Mouse (Mus musculus): ENCODE results near the gene Zwilch. TPM values are rescaled to one million over a fixed set of nuclear protein-coding genes. Genes with fewer than 3 reads are reported as not detected.
"Not testable (repeated sequence)": the region's sequence is repeated elsewhere in the genome, so short reads cannot be mapped to it uniquely, and the experiment has no call there.

Zwilch gene
- 1 to 10 TPM; 2.2 to 3.1 TPM for total RNA-seq (2021)
- long read RNA-seq, partial matches to known transcripts = 0 of 2 reads
- long read RNA-seq, other reads (novel, unspliced or antisense) = 0 of 2 reads

DNA sequence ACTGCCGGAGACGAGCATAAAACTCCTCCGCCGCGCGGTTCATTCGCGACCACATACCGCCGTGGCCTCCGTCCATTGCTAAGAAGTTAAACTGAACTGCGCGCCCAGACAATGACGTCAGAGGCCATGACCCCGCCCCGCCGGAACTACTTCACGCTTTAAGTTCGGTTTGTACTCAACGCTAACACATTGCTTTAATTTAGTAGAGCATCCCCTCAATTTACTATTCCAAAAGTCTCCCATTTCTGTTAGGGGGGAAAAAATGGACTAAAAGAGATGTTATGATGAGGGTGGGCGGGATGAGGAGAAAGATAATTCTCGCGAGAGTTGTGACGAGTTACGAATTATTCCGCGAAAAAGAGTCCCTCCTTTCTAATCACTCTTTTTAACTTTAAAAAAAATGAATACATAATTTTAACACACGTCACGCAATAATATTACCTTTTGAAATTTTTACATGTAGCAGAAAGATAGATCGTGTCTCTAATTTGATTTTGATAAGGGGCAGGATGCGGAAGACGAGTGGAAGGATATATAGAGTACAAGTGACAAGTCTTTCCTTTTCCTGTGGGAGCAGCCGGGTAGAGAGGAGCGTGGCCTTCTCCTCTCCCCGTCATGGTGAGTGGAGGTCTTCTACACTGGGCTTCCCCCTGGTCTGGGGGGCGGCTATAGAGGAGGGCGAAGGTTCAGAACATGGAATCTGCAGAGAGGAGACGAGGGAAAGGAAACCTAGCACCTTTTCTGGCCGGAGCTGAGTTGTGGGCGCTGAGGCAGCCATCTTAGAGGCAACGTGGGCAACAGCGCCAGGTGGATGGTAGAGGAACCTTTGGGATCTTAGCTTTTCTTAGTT lies at the start of gene Zwilch, which contains the start of gene Rpl4:
Gene Zwilch, minus strand, starts transcription at position 289 of the 850 bp plus-strand sequence.
Gene Rpl4, plus strand, starts transcription at position 560 of the 850 bp plus-strand sequence.
- DNase-seq (ENCODE audit: low spot score in 2 of 2) = peak; percentile 75 to 87

DNA sequence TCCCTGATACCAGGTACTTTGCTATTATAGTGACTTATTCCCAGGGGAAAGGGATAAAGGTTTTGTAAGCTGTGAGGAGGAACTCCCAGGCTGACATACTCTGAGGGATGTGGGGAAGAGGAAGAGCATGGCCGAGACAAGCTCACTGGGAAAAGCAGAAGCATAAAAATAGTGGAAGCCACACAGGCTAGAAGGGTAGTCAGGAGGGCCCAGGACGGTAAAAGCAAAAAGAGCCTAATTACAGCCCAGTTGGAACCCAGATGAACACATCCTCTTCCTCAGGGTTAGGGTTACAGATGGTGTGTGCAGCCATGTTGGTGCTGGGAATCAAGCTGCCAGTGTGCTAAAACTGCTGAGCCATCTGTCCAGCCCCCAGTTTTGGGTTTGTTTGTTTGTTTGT lies 49.2 kb upstream of the Zwilch start:
- no peak for DNase-seq (ENCODE audit: low spot score in 2 of 2)

DNA sequence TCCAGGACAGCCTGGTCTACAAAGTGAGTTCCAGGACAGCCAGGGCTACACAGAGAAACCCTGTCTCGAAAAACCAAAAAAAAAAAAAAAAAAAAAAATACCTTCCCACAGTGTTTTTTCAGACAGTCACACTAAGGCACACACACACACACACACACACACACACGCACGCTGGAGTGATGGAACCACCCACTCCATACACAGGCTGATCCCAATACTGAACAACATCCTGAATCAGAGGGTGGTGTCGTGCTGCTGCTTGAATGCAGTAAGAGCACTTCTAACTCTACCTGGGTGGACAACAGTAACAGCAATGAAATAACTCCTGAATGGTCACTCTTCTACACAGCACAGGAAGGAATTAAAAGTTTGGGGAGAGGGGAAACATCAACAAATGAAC lies 48.6 kb upstream of the Zwilch start:
- peak in 1 of 2 experiments; percentile 71 for DNase-seq (ENCODE audit: low spot score in 2 of 2)

DNA sequence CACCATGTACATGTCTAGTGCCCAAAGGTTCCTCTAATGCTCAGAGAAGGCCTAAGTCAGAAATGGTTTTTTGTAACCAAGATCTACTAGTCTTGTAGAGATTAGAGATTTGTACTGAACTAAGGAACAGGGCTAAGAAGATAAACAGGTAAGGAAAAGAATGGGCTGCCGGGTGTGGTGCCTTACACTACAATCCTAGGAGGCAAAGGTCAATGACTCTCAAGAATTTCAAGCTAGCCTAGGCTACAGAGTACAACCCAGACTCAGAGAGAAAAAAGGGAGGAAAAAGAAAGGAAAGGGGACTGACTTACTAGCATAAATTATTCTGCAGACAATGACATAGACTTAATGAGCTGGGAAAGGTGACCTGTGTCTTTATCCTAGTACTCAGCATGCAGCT lies 47.7 kb upstream of the Zwilch start:
- DNase-seq (ENCODE audit: low spot score in 2 of 2) = no peak

DNA sequence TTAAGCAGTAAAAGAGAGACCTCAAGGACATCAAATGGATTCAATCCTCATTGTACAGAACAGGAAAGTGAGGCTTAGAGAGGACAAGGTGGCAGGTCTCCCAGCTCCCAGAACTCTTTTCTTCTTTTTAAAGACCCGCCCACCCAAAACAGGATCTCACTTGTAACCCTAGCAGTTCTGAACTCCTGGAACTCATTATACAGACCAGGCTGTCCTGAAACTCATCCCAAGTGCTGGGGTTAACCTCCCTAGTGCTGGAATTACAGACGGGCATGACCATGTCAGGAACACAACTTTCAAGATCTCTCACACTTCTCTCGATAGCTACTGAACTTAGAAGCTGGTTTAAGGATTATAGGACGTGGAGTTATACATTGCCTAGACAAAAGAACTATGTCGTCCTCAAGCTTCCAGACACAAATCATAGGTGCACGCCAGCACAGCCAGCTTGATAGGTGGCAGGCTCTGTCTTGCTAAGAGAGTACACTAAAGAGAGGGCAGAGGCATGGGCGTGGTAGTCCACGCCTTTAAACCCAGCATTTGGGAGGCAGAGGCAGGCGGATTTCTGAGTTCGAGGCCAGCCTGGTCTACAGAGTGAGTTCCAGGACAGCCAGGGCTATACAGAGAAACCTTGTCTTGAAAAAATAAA lies 47.0 kb upstream of the Zwilch start:
- no peak for DNase-seq (ENCODE audit: low spot score in 2 of 2)

DNA sequence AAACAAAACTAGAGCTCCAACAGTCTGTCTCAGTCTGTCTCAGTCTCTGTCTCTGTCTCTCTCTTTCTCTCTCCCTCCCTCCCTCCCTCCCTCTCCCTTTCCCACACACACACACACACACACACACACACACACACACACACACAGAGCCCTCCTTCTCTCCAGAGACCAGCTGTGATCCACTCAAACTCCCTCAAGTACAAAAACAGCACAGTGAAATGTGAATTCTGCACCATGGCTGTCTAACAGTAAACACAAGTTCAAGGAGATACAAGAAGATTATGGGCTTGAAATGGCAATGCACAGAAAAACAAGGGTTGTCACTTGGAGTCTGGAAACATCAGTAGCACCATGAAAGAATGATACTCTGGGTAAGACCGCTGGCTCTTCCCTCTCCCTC lies 46.4 kb upstream of the Zwilch start:
- DNase-seq (ENCODE audit: low spot score in 2 of 2) = no peak

DNA sequence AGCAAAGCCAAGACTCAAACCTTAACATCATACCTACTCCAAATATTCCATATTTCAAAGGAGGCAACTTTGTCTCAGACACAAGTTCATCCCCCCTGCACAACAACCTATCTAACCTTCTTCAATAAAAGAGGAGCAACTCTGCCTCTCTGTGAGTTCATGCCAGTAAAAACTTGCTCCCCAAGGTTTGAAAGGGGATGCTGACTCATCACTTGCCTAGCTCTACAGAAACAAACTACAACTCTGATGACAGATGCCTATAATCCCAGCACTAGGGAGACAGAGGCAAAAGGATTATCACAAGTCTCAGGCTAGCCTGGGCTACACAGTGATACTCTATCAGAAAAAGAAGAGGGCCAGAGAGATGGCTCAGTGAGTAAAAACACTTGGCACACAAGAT lies 45.0 kb upstream of the Zwilch start:
- DNase-seq (ENCODE audit: low spot score in 2 of 2) = no peak

DNA sequence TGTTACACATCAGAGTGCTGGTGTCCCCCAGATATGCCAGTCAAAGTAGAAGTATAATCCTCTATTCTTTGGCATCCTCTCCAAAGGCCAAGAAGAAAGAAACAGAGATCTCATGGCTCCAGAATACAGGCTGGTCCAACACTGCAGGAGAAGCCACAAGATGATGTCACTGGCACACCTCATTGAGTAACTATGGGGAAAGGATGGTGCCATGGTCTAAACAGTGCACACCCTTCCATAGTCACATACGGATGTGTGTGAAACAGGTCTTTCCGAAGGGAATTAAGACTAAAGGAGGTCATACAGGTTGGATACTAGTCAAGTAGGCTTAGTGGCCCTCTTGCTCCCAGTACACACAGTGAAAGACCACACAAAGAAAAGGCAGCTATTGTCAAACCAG lies 43.7 kb upstream of the Zwilch start:
- DNase-seq (ENCODE audit: low spot score in 2 of 2) = no peak

DNA sequence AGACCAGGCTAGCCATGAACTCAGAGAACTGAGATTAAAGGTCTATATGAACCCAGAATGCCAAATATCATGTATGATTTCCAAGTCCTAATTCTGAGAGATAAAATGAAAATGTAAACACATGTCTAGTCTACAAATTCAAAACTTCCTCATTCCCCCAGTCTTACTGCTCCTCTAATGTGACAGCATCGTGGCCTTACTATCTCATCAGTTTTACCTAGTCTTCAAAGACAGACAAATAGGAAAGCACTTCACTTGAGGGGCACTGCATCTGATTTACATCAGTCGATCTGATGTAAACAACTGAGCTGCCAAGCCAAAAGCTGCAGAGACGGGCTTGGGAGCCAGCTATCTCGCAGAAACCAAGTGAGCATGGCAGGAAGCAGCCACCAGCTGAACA lies 43.2 kb upstream of the Zwilch start:
- DNase-seq (ENCODE audit: low spot score in 2 of 2) = no peak

DNA sequence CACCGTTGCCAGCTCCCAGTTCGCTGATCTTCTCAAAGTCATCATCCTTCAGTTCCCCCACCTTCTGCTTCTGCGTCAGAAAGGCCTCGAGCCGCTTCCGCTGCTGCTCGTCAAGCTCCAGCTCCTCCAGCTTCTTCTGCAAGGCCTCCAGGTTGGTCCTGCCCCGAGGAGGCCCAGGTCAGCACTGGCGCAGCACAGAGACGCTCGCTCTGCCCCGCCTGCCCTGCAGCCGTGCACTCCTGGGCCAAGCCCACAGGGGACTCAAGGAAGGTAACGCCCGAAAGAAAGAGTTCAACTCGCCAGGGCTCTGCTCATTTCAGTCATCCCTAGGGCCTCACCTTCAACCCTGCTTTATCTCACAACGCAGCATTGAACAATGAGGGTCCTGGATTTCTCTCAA lies 41.5 kb upstream of the Zwilch start:
- no peak for DNase-seq (ENCODE audit: low spot score in 2 of 2)

DNA sequence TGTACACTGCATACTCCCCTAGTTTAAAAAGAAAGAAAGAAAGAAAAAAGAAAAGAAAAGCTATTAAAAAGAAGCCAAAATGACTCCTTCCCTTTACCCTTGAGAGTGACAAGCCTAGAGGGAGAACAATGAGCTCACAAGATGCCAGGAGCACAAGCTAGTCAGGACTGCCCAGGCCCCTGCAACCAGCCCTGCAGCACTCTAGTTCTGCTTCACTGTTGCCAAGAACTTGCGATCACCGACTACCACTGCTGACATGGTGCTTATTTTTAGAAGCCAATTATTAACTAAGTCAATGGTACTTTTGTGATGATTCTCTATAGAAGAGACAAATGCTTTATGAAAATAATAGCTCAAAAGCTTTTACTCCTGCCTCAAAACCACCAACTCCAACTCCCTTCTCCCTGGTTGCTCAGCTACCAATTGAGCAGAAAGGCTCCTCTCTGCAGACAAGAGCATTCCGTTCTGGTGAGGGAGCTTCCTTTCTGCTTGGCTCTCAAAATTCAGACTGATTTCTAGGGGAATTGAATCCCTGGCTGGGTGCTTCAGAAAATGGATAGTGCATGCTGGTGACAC lies 34.7 kb upstream of the Zwilch start:
- peak in 1 of 2 experiments; percentile 51 for DNase-seq (ENCODE audit: low spot score in 2 of 2)

DNA sequence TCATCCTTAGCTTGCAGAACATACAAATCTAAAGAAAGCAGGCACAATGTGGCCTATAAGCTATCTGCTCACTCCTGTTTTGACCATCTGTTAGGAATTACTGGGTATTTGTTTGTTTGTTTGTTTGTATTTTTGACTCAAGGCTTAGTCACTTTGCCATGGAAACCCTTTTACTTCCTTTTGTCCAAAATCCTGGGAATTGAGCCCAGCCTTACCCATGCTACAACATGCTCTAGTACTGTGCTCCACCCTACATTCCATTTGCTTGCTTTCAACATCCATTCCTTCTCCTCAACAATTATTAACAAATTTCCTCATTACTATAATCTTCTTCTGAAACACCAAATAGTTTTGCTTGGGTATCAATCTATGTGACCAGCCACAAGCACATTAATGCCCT lies 30.0 kb upstream of the Zwilch start:
- no peak for DNase-seq (ENCODE audit: low spot score in 2 of 2)

DNA sequence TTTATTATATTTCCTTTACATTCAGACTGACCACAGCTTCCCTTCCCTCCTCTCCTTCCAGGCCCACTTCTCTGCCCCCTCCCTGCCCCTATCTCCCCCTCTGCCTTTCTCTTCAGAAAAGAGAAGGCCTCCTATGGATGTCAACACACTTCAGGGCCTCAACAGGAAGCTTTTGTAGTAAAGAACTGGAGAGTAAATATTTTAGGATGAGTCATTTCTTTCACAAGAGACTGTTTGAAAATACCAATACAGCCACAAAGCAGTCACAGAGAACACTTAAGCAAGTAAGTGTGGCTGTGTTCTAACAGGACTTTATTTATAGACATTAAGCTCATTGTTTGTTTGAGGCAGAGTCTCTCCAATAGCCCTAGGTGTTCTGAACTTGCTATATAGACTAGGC lies 29.4 kb upstream of the Zwilch start:
- DNase-seq (ENCODE audit: low spot score in 2 of 2) = no peak

DNA sequence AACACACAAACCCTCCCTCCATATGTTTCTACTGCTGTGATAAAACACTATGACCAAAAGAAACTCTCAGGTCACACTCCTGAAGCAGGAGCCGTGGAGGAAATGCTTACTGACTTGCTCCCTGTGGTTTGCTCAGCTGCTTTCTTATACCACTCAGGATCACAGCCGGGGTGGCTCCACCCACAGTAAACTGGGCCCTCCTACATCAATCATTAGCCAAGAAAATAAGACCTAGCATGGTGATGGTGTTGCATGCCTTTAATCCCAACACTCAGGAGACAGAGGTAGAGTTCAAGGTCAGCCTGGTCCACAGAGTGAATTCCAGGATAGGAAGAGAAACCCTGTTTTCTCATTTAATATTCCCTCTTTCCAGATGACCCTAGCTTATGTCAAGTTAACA lies 27.0 kb upstream of the Zwilch start:
- DNase-seq (ENCODE audit: low spot score in 2 of 2) = no peak

DNA sequence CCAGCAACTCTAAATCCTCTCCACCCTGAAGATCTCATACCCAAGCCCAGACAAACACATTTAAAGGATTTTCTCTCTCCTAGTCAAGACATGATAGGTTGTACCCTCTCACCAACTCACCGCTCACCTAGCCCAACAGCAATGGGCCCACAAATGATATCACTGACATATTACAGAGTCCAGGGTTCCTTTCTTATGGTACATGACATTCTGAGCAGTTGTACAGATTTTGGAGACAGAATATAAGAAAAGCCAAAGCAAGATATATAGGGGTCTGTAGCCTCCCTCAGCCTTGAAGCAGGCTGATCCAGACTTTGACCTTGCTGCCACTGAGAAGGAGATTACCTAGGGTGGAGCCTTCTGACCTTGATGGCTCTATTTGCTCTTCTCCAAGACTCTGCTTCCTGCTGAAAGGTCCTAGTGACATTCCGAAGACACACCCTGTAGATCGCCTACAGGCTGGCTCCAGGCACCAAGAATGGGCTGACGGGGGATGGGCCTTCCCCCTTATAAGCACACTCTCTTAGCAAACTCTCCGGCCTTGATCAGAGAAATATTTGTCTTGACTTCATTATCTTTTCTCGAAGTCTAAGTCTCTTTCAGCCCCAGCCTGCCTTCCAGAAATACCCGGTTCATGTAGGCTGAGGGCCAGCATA lies 26.0 kb upstream of the Zwilch start:
- not testable (repeated sequence) for DNase-seq (ENCODE audit: low spot score in 2 of 2)

DNA sequence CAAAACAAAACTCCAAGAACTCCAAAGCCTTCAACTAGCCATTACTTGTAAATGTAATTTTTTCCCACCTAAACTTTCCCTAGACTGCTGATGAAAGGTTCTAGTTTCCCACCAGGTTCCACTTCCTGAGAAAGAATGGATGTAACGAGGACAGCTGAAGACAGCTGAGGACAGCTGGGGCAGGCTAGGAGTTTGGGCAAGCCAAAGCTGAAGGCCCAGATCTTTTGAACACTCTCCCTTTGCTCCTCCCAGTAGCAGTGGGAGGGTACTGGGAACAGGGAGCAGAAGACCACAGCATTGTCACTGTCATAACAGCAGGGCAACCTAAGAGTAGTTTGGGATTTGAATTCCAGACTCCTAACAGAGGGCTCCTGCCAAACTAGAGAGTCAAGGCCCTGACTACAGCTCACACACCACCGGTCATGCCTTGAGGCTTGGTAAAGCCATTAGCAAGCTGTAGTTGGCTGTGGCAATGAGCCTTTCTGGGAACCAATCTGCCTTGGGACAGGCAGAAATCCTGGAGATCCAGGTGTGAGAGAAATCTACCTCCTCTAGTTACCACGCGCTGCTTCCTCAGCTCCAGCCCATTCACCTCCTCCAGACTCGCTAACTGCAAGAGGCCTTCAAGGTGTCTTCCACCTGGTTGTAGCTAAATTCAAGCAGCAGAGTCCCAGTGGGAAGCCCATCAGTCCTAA lies 25.3 kb upstream of the Zwilch start:
- no peak for DNase-seq (ENCODE audit: low spot score in 2 of 2)

DNA sequence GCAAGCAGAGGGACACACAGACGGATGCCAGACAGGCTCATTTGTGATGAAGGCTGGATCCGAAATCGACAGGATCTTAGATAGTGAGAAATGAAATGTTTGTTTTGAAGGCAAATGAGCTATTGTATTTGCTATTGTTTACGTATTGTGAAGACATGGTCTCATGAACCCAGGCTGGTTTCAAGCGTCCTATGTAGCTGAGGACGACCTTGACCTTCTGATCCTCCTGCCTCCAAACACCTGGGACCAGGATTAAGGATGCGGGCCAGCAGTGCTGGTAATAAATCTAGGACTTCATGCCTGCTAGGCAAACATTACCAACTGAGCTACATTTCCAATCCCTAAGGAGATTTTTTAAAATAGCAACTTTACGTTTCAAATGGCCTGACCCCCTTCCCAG lies 24.6 kb upstream of the Zwilch start:
- no peak for DNase-seq (ENCODE audit: low spot score in 2 of 2)

DNA sequence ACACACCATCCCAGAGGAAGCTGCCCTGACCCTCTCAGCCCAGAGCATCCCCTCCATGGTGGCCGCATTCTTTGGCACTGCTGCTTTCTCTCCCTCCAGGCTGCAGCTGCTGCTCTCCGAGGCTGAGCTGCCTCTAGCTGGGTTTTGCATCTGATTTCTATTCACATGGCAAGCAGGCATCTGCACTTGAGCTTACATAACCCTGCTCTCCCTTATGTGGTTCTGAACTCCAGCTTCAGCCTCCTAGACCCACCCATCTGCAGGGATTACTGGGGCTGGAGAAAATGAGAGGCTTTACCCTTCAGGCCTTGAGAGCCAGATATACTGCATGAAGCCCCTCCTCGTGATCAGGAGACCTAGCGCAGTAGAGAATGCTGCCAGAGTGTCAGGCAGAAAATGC lies 22.6 kb upstream of the Zwilch start:
- peak; percentile 74 to 87 for DNase-seq (ENCODE audit: low spot score in 2 of 2)

DNA sequence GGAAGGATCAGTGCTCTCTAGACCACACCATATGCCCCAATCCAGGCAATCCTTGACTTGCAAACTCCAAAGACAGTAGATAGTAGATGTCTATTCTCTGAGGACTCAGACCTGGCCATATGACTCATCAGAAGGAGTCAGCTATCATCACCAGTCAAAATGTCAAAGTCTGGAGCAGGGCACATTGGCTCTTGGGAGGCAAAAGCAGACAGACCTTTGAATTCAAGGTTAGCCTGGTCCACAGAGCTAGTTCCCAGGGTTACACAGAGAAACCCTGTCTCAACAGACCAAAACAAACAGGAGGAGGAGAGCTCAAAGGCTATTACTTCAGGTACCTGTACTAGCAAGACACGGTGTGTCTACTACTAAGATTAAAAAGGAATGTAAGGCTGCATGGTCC lies 21.0 kb upstream of the Zwilch start:
- no peak for DNase-seq (ENCODE audit: low spot score in 2 of 2)

DNA sequence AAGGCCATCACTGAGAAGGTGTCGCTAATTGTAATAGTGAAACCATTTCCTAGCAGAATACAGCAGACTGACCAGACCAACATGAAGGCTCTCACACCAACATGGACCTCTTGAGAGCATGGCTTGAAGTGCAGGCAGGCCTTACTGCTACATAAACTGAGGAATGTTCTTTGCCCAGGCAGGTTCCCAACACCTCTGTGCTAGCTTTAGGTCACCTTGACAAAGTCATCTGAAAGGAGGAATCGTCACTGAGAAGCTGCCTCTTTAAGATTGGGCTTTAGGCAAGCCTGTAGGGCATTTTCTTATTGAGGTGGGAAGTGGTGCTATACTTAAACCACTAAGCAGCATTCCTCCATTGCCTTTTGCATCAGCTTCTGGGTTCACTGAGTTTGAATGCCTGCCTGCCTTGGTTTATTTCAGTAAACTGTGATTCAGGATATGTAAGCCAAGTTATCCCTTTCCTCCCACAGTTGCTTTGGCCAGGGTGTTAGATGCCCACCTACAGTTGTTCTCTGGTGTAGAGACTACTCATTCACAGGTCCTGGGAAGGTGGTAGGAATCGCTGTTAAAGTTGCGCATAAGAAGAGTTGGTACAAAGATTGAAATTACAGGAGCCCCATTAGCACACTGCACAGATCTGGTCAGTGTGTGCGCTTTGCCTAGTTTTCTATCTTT lies 11.4 kb upstream of the Zwilch start:
- no peak for DNase-seq (ENCODE audit: low spot score in 2 of 2)

Data from layer of hippocampus, adult 18-20 months (tissue).